Mouse (Mus musculus) kidney, adult 2 months (tissue): ENCODE data around the gene Tmem221. TPM values are rescaled to one million over a fixed set of nuclear protein-coding genes. Genes with fewer than 3 reads are reported as not detected.
A peak's percentile ranks its signal among the peaks of the same experiment; 100 is the strongest.

Experiments used
- DNase-seq: peaks from one replicate; pipeline ENCODE4 v3.0.0; 2021
- H3K27ac ChIP-seq: fragments of 200-500 bp; 2 replicates; pipeline ENCODE4 v1.5.1; 2012; ENCODE audit warnings: low read depth, low read length, control low read depth, inconsistent platforms; ENCODE audit not compliant: insufficient read depth
- H3K27me3 ChIP-seq: fragments of 200-500 bp; replicated peaks from 2 replicates; pipeline ENCODE4 v1.6.1; 2012; ENCODE audit warnings: mild to moderate bottlenecking, moderate library complexity, low read length, inconsistent platforms; ENCODE audit not compliant: control insufficient read depth, insufficient read depth
- H3K36me3 ChIP-seq: fragments of 200-500 bp; 2 replicates; pipeline ENCODE4 v1.6.1; 2012; ENCODE audit warnings: mild to moderate bottlenecking, moderate library complexity, low read length, inconsistent platforms; ENCODE audit not compliant: control insufficient read depth, insufficient read depth
- H3K4me1 ChIP-seq: fragments of 200-500 bp; 2 replicates; pipeline ENCODE4 v1.6.1; 2011; ENCODE audit warnings: low read length; ENCODE audit not compliant: control insufficient read depth, insufficient read depth
- H3K4me3 ChIP-seq: fragments of 200-500 bp; 2 replicates; pipeline ENCODE4 v1.5.1; 2011; ENCODE audit warnings: mild to moderate bottlenecking, low read depth, low read length, control low read depth; ENCODE audit not compliant: insufficient read depth
- CTCF ChIP-seq: fragments of 200-500 bp; conservative IDR thresholded peaks from 2 replicates; pipeline ENCODE4 v1.5.1; 2011; ENCODE audit warnings: low read depth, mild to moderate bottlenecking, control low read depth, low read length, moderate library complexity, mixed read lengths; ENCODE audit not compliant: insufficient read depth, insufficient read length
- POLR2A ChIP-seq: fragments of 200-500 bp; IDR thresholded peaks from one replicate; pipeline ENCODE4 v1.6.1; 2011; ENCODE audit warnings: low read depth, low read length, control low read depth
- WGBS: fragments of 180-500 bp; shearing (Covaris S2); methylation state at CpG from one replicate; pipeline ENCODE4 v1.1.7; 2018; 5-methylcytosine and 5-hydroxymethylcytosine counted together
- polyA plus RNA-seq: library from polyadenylated mRNA; depleted of rRNA; stranded (reverse); fragments of >200 nt; gene quantifications from 2 replicates; pipeline ENCODE4 v1.2.3, GENCODE M21; 2012

The Tmem221 gene
- polyA plus RNA-seq, 1 experiment = 7.8 TPM

- Histone ChIP-seq H3K4me3 (no peak overlapping the region), H3K27me3 (no peaks in the 10 kb centered on the region), H3K36me3 (no peaks in the 10 kb centered on the region), H3K4me1 (no peaks in the 10 kb centered on the region), H3K27ac (no peak overlapping the region)
- no peak for TF ChIP-seq POLR2A
- no peak for TF ChIP-seq CTCF
- WGBS = 72% methylated on average over 4 of the region's 4 CpGs
- DNase-seq = no peak
Observed at GRCm38 (mm10) chr8:71577856-71578387, 19.3 kb upstream of the Tmem221 start.

GRCm38 (mm10) chr8:71575020-71575419, 16.3 kb upstream of the Tmem221 start:
- no peak for TF ChIP-seq POLR2A
- no peak for TF ChIP-seq CTCF
- Histone ChIP-seq H3K27me3 (no peaks in the 10 kb centered on the region), H3K4me1 (peaks cover 5% of the 10 kb centered on the region; the same call in 1 of the 2 replicates), H3K36me3 (no peaks in the 10 kb centered on the region), H3K27ac (no peak overlapping the region), H3K4me3 (no peak overlapping the region)
- WGBS = 56% methylated on average over 1 of the region's 1 CpGs
- DNase-seq = no peak

GRCm38 (mm10) chr8:71574426-71574825, 15.8 kb upstream of the Tmem221 start:
- H3K27ac ChIP-seq = no peak overlapping the region; the same call in 1 of the 2 replicates
- TF ChIP-seq CTCF (no peak), POLR2A (no peak)
- no peak overlapping the region for H3K4me3 ChIP-seq
- no peak for DNase-seq
- H3K27me3 ChIP-seq = no peaks in the 10 kb centered on the region
- WGBS = 70% methylated on average over 7 of the region's 7 CpGs
- peaks cover 5% of the 10 kb centered on the region; the same call in 1 of the 2 replicates for H3K4me1 ChIP-seq
- no peaks in the 10 kb centered on the region for H3K36me3 ChIP-seq

- peak; percentile 83 for DNase-seq
- Histone ChIP-seq H3K4me3 (no peak overlapping the region), H3K27ac (no peak overlapping the region; the same call in 1 of the 2 replicates), H3K36me3 (no peaks in the 10 kb centered on the region), H3K27me3 (no peaks in the 10 kb centered on the region), H3K4me1 (peaks cover 8% of the 10 kb centered on the region; the same call in 1 of the 2 replicates)
- TF ChIP-seq POLR2A = no peak
- no peak for TF ChIP-seq CTCF
- 56% methylated on average over 9 of the region's 9 CpGs for WGBS
Observed at GRCm38 (mm10) chr8:71572847-71573633, 14.4 kb upstream of the Tmem221 start.

- 66% methylated on average over 2 of the region's 2 CpGs for WGBS
- H3K4me3 ChIP-seq = no peak overlapping the region
Observed at GRCm38 (mm10) chr8:71572077-71572476, 13.4 kb upstream of the Tmem221 start.

GRCm38 (mm10) chr8:71570291-71570954, 11.8 kb upstream of the Tmem221 start:
- WGBS = 1% methylated on average over 41 of the region's 41 CpGs
- DNase-seq = peak; percentile 99
- Histone ChIP-seq H3K36me3 (no peaks in the 10 kb centered on the region), H3K4me3 (peak overlapping the region; percentile 75), H3K27me3 (no peaks in the 10 kb centered on the region), H3K4me1 (peaks cover 17% of the 10 kb centered on the region; the same call in 1 of the 2 replicates), H3K27ac (peak overlapping the region; percentile 94)
- no peak for TF ChIP-seq POLR2A
- TF ChIP-seq CTCF = no peak

More at GRCm38 (mm10) chr8:71572077-71572476, 13.4 kb upstream of the Tmem221 start:
- no peak overlapping the region for H3K27ac ChIP-seq
- no peak for DNase-seq
- H3K27me3 ChIP-seq = no peaks in the 10 kb centered on the region
- H3K36me3 ChIP-seq = no peaks in the 10 kb centered on the region
- no peak for TF ChIP-seq POLR2A
- H3K4me1 ChIP-seq = peaks cover 17% of the 10 kb centered on the region; the same call in 1 of the 2 replicates
